Mouse (Mus musculus) cerebellum, adult 9-11 months (tissue): ENCODE data around the gene Wbp4.
"Not testable (repeated sequence)": the region's sequence is repeated elsewhere in the genome, so short reads cannot be mapped to it uniquely, and the experiment has no call there.

Source experiments
- DNase-seq: peaks from one replicate; pipeline ENCODE4 v3.0.0; 2022

The Wbp4 gene

GRCm38 (mm10) chr14:79506207-79506606 lies 24.9 kb upstream of the Wbp4 start:
- DNase-seq: no peak

- no peak for DNase-seq
These were observed 23.1 kb upstream of the Wbp4 start for GRCm38 (mm10) chr14:79504246-79505006.

GRCm38 (mm10) chr14:79503371-79504075 lies 22.2 kb upstream of the Wbp4 start:
- DNase-seq: no peak

- DNase-seq: no peak
These were observed 19.4 kb upstream of the Wbp4 start for GRCm38 (mm10) chr14:79500756-79501155.

- DNase-seq: no peak
These were observed 18.0 kb upstream of the Wbp4 start for GRCm38 (mm10) chr14:79499326-79499725.

- DNase-seq: no peak
These were observed 13.0 kb upstream of the Wbp4 start for GRCm38 (mm10) chr14:79494349-79494748.

- no peak for DNase-seq
These were observed 8.9 kb upstream of the Wbp4 start for GRCm38 (mm10) chr14:79490246-79490645.

GRCm38 (mm10) chr14:79489150-79489549 lies 7.8 kb upstream of the Wbp4 start:
- DNase-seq: no peak

GRCm38 (mm10) chr14:79488531-79488930 lies 7.2 kb upstream of the Wbp4 start:
- peak; percentile 36 for DNase-seq

GRCm38 (mm10) chr14:79486993-79487731 lies 5.8 kb upstream of the Wbp4 start:
- peak; percentile 77 for DNase-seq

- peak; percentile 19 for DNase-seq
These were observed 5.3 kb upstream of the Wbp4 start for GRCm38 (mm10) chr14:79486617-79486992.

GRCm38 (mm10) chr14:79483611-79484120 lies 2.3 kb upstream of the Wbp4 start:
- peak; percentile 31 for DNase-seq

GRCm38 (mm10) chr14:79482747-79483355 lies 1.5 kb upstream of the Wbp4 start:
- peak; percentile 56 for DNase-seq

- DNase-seq: peak; percentile 62
These were observed 936 bp upstream of the Wbp4 start for GRCm38 (mm10) chr14:79482251-79482661.

- peak; percentile 96 for DNase-seq
These were observed 539 bp downstream of the Wbp4 start, which contains the start of gene Elf1 for GRCm38 (mm10) chr14:79480624-79481338. TSS of gene Elf1 (plus strand) at chr14:79481194.

GRCm38 (mm10) chr14:79473384-79473783 lies 7.9 kb downstream of the Wbp4 start:
- DNase-seq: no peak

GRCm38 (mm10) chr14:79467621-79468020 lies 13.7 kb downstream of the Wbp4 start:
- DNase-seq: no peak

GRCm38 (mm10) chr14:79465623-79466022 lies 15.7 kb downstream of the Wbp4 start:
- no peak for DNase-seq

GRCm38 (mm10) chr14:79460988-79461387 lies 20.3 kb downstream of the Wbp4 start:
- no peak for DNase-seq

- no peak for DNase-seq
These were observed 20.9 kb downstream of the Wbp4 start for GRCm38 (mm10) chr14:79460401-79460800.

- not testable (repeated sequence) for DNase-seq
These were observed 28.8 kb downstream of the Wbp4 start for GRCm38 (mm10) chr14:79452591-79452934.
